Mouse (Mus musculus) ovary, postnatal 10 days (tissue): ENCODE results near the gene Arhgap6.

ENCODE experiments used
- DNase-seq: peaks from one replicate; pipeline ENCODE4 v3.0.0; 2022; ENCODE audit warnings: low spot score

The Arhgap6 gene

DNA sequence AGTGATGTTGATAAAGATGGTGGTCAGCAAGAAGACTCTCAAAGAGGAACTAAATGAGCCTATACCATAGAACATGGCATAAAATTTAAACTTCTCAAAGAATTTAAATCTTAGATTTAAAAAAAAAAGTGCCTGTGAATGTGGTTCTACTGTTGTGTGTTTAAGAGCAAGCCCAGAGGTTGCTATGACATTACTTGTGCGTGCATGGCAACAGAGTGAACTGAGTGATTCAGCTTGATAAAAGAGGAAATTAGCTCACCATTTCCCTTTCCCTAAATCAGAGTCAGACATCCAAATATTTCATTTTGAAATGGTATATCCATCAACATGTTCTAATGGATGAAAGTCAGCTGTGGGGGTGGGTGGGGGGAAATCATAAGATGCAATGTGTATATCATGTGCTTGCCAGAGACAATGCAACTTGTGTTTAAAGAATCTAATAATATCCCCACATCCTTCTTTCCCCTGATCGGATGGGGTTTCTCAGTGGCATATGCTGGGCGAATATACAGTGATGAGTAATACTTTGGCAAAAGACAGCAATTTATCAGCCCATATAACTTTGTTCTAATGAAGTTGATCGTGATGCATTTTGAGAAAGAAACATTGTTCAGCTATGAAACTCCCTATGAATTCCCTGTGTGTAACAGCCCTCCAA, 328.3 kb downstream of the Arhgap6 start:
- no peak for DNase-seq

DNA sequence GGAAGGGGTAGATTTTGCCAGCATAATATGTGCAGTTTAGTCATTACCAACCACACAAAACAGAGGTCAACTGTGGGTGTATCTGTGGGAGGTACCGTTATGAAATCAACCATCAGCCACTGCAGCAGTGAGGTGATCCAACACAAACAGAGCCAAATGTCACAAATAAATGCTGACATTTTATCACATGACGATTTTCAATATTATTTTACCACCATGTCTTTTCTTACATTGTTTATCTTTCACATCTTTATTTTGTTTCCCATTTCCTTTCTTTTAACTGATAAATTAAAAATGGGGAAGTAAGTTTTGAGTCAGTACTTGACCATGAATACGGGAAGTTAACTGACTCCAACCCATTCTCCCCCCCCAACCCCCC, 328.9 kb downstream of the Arhgap6 start:
- no peak for DNase-seq

DNA sequence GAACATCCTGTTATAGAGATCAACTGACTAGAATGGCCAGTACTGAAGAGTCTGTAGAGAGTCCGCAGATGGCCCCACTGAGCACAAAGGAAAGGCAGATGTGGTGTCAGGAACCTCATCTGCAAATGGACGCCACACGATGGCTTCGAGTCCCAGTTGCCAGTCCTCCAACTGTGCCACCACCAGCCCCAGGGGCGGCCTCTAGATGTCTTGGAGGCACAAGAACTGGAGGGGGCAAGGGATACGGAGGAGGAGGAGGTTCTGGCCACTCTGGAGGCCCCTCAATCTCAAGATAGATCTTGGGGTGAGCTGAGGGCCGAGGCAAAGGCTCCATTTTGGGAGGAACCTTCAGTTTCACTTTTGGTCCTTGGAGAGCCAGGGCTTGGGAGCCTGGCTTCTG, 344.9 kb downstream of the Arhgap6 start:
- DNase-seq: no peak

DNA sequence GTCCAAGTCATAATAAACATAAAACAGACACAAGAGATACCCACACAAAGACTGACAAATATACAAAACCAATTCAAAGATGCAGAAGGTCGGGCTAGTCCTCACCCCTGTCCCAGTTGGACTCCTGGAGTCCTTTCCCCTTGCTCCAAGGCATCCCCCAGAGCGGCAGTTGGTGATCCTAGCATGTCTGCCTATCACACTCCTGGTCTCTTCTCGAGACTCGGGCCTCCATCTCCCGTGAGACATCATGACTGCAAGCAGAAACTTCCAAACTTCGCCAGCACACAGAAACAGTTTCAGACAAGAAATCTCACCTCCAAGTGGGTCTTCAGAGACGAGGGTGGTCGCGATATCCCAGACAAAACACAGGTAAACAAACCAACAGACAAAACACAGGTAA, 345.6 kb downstream of the Arhgap6 start:
- DNase-seq: no peak

DNA sequence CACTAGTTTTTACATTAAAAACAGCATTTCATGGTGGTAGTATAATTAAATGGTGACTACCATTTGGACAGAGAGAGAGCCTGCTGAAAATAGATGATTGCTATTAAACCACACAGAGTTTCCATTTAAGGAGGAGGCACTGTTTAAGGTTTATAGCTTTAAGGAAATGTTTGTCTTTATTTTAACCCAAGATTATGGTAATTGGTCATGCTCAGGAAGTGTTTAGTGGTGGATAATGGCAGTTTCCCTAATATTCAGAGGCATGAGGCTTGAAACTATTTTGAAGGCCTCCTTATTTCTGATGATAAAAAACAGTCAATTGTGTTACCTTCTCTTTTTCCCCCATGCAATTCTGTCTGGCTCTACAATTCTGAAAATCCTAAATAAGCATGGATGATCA, 358.9 kb downstream of the Arhgap6 start:
- DNase-seq: no peak

DNA sequence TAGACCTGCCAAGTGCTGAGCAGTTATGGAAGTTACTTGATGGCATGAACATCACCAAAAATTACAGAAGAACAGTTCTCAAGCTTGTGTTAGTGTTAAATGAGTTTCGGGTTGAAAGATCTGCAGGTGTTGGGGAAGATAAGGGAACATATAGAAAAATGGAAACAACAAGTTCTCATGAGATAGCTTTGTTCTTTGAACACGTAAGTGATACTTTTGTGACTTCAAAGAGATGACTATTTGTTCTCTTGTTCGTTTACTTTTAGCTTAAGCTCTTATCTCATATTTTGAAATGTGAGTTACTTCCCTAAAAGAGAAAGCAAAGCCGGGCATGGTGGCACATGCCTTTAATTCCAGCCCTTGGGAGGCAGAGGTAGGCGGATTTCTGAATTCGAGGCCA, 363.5 kb downstream of the Arhgap6 start:
- no peak for DNase-seq

DNA sequence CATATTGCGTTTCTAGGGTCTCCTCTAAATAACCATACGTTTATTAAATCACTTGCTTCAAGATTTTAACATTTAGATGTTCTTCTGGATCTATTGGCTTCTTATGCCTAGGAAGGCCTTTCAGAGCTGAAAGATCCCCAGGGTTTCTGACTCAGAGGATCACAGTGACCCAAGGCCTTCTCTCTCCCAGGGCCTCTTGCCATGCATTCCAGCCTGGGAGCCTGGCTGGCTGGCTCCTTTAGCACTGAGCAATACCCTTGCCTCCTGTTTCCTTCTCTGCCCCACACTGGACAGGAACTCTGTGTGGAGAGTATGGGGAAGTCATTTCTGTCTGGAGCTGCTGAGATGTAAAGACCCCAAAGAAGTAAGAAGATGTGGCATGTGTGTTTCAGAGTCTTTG, 376.1 kb downstream of the Arhgap6 start:
- DNase-seq: no peak

DNA sequence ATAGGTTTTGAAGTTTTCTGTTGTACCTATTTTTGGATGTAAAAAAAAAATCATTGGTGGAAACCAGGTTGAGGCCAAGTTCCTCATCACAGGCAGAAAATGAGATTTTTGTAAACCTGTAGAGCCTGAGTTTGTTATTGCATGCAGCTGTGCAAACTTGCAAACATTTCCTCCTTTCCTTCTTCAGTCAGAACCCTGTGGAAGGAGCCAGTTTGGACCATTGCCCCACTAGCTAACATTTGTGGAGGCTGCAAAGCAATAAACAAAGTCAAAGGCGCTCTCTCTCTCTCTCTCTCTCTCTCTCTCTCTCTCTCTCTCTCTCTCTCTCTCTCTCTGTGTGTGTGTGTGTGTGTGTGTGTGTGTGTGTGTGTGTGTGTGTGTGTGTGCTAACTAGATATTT, 378.9 kb downstream of the Arhgap6 start:
- DNase-seq: no peak

DNA sequence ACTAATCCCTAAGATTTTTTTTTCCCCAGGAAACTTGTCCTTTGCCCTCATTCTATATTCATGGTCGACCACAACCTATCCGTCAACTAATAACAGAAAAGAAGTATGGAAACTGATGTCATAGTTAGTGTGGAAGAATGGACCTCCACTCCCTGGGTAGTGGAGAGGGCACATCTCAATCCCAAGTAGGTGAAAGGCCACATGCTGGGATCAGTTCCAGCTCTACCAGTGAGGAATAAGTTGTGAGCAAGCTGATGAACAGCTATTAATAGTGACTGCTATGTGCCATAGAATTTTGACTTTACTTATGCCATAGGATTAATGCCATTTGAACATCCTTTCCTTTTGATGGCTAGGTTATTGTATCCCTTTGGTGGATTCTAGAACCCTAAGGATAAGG, 383.7 kb downstream of the Arhgap6 start:
- no peak for DNase-seq

DNA sequence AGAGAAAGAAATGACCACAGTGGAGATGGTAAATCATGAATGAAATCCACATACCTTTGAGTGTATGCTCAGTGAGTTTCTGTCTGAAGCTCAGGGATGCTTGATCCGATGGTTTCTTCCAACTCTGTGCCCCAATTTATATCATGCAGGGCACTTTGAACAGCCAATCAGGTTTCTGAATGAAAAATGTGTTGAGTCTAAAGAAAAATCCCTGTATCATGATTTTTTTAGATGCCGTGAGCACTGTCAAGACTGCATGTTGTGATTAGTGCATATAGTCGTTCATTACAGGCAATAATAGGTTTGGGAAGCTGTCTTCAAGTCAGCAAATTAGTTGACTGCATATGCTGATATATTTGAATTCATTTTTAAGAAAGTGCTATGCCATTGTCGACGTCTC, 392.2 kb downstream of the Arhgap6 start, which contains the start of gene Amelx:
TSS of gene Amelx (minus strand) at position 101 of the 400 bp plus-strand sequence.
- no peak for DNase-seq

DNA sequence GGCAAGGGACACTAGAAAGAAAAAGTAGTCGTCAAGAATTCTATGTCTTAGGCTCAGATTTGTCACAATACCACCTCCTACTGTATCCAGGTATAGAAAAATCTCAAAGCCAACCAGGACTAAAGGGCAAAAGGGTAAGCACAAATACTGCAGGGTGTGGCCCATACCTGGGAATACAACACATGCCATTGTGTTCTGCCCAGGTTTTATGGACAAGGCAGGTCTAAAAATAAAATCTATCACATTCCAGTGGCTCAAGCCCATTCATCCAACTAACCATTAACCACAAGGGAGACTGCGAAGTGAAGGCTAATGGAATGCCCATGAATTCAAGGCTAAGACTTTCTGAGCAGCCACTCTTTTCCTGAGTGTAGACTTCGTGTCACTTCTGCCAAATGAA, 415.1 kb downstream of the Arhgap6 start:
- DNase-seq: no peak

DNA sequence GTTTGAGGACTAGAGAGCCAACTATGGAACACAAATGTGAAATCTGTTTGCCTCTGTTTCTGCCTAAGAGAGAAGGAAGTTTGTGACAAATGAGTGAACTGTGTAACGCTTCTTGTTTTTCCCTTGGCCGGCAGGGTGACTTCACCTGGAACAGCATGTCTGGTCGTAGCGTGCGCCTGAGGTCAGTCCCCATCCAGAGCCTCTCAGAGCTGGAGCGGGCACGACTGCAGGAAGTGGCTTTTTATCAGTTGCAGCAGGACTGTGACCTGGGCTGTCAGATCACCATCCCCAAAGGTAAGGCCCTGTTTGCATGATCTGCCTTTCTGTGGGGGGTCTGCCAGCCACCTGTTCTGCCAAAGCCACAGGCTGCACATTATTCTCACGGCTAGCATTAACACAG, 425.2 kb downstream of the Arhgap6 start:
- no peak for DNase-seq

DNA sequence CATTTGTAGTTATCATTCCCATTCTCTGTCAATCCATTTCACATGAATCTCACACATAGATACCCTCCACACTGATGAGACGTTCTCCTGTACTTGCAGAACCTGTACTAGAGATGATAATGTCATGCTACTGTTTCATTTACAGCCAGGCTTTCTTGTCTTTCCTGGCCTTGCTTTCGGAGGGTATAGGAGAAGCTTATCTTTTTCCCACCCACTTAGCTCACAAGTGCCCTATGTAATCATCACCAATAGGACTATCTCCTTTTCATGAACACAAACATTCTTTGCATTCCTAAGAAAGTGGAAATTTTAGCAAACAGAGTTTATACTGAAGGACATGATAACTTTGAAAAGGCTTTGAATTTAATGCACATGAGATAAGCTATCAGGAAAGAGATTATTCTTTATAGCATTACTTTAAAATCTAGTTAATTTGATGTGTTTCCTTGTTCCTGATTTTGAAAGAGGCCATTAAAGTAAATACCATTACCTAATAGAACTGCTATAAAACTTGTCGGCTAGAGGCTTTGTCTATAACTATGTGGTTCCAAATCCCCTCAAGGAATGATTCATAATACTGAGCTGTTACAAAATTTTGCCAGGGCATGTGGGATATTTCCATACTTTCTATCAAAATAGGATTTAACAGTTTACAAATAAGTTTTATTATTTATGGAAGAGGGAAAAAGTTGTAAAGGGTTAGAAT, 427.6 kb downstream of the Arhgap6 start:
- DNase-seq: no peak

DNA sequence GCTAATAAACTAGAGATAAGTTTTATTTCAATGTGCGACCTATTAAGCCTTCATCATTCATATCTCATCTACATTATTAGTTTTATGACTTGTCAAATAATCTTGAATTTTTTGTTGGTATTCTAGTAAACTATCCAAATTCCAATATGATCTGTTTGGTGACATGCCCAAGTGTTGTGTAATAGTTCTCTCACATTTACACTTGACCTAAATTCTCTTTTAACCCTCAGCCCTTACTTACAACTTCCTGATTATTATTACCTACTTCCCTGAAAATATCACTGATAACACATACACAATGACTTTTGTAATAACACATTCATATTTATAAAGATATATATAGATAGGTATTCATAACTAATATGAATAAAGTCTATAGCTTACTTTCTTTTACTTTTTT, 461.0 kb downstream of the Arhgap6 start:
- DNase-seq: no peak

DNA sequence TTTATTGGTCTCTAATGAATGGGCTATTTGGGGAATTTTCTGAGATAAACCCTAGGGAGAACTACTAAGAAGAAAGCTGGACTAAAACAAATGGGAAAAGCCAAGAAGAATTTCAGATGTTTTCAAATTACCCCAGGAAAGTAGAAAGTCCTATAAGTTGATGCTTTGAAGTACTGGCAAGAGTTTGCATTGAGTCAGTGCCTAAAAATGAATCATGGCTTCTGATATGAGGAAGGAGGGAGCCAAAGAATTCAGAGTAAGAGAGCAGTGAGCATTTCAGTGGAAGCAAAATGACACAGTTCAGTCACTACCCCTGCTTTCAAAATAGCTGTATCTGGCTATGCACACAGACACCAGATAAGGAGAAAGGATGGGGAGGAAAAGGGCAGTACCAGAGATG, 461.8 kb downstream of the Arhgap6 start:
- DNase-seq: no peak

DNA sequence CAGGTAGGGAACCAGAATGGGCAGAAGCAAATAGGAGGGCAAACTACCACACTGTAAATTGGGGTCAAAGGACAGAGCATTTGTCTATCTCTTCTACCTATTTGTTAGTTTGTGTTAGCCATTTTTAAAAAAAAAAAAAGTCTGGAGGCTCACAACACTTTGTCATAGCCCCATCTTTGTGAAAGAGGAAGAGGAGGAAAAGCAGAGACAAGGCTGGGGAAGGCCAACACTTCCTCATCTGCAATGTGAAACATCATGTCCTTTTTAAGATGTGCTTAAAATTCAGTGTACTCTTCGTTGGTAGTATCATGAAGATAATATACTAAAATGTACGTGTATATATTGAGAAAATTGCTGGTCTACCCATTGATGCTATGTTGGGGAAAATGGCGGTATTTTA, 466.1 kb downstream of the Arhgap6 start:
- no peak for DNase-seq

DNA sequence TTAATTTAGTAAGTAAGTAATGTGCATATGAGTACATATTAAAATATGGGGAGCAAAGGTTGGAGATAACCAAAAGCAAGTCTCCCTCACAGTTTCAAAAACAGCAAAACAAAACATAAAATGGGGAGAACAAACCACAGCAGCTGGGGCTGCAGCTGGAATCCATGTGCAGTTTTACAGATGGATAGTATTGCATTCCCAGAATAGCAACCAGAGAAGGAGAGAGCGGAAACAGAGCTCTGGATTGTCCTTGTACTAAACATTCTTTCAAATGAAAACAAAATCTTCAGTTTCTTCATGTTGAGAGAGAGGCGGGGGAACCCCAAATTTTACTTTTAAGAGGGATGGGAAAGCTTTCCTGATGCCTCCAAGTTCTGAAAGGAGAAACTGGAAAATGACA, 467.3 kb downstream of the Arhgap6 start:
- no peak for DNase-seq

DNA sequence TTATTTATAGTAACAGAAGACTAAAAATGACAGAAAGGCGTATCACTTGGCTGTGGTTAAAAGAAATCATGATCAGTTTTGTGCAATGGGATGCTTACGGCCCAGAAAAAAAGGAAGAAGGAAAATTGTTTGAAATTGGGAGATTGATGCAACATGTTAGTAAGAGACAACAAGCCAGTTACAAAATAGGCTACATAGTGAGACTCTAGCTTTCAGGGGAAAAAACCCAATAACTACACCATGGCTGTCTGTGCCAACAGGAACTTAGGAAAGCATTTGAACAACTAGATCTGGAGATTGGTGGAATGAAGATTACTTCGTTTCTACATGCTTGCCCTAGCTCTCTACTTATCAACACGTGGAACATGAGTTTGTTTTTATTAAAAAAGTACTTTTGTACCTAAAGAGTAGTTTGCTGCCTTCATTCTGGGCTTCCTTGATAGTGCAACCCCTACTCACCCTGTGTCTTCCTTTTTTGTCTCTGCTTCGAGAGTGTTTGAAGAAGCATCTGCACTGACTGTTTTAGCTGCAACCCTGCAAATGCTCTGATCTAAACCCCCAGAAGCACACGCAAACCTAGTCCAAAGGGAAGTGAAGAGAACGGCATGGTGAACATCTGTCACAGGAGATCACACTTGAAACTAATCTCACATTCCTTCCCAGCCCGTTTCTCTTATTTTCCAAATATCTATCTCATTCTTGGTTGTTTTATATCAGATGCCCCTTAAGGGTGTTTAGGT, 468.7 kb downstream of the Arhgap6 start:
- DNase-seq: no peak

DNA sequence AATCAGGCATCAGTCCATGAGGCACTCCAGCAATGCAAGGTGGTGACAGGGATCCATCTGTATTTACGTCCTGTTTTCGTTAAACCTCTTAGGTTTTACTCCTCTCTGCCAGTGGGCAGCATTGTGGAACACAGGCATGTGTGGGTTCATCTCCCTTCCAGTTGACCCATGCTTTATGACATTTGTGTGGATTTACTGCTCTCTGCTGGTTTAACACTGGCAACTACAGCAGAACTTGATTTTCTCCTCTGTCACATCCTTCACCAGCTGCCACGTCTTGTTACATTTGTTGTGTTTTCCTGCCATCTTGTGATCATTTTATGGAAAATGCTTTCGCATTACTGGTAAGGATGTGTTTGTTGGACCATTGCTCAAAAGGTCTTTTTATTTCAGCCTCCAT, 504.7 kb downstream of the Arhgap6 start:
- DNase-seq: no peak

DNA sequence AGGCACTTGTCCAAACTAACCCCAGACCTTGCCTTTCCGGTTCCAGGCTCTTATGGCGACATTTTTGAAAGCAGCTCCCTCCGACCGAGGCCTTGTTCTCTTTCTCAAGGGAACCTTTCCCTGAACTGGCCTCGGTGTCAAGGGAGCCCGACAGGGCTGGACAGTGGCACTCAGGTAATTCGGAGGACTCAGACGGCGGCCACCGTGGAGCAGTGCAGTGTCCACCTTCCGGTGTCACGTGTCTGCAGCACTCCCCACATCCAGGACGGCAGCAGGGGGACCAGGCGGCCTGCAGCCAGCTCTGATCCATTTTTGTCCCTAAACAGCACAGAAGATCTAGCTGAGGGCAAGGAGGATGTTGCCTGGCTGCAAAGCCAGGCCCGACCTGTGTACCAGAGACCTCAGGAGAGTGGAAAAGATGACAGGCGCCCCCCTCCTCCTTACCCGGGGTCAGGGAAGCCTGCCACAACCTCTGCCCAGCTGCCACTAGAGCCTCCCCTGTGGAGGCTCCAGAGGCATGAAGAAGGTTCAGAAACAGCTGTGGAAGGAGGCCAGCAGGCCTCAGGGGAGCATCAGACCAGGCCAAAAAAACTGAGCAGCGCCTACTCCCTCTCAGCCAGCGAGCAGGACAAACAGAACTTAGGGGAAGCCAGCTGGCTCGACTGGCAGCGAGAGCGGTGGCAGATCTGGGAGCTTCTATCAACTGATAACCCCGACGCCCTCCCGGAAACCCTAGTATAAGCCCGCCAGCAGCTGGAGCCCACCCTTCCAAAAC, 507.6 kb downstream of the Arhgap6 start:
- no peak for DNase-seq

DNA sequence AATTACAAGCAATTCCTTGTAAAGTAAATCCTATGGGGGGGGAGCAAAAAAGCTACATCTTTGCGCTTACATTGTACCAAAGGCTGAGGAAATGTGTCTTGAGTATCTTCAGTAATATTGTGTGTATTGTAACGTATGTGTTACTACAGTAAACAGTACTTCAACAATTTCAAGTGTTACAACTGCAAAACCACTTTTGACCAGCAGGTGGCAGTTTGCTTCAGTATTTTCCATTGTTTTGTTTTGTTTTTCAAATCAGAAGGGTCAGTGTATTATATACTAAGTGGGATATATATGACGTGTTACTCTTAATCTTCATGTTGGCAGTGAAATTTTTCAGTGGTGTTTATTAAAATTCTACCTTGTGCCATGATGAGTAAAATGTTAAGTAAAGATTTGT, 509.0 kb downstream of the Arhgap6 start:
- DNase-seq: no peak

DNA sequence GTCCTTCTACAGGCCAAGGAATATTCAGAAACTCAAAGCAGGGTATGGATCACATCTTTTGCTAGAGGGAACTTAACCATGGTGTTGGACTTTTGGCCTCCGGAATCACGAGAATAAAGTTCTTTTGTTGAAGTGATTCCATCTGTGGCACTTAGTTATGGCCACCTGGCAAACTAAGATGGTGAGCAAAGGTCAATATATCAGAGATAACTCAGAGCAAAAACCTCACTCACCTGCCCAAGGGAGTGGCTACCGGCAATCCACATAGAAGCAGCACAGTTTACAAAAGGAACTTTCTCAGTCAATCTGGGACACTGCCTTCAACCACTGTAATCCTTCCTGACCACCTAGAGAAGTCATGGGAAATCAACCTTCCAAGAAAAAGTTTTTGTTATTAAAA, 513.7 kb downstream of the Arhgap6 start:
- DNase-seq: no peak
